Mouse (Mus musculus): ENCODE measurements at regions not wholly inside any gene's neighbourhood (a gene's known extent, or its start where the extent isn't known, plus 50 kb on each side); places are given as distances from the start of the nearest gene placed in this dataset.

DNA sequence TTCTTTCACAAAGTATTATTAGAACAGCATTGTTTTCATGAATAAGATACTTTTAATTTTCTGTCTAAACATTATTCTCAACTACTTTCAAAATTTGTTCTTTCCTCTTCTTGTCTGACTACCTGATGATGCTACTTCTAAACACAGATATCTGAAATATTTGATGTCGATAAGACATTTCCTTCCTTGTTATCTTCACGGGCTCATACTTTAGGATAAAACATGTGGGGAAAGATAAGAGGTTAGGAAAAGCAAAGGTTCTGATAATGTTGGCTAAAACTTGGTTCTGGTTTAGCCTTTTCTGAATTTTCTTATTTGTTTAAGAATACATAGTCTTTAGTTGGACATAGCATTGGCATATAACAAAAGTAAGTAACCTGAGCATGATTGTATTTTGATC lies 630.3 kb upstream of the Mdga2 start:
- no peak overlapping the region for H3K4me3 ChIP-seq (ENCODE audit: insufficient read depth in 1 of 2, low read depth in 1 of 2, low read length in 2 of 2, poor library complexity in 1 of 2, severe bottlenecking in 1 of 2)
- DNase-seq (ENCODE audit: low read depth, low spot score), result no peak
- no peaks in the 10 kb centered on the region for H3K4me1 ChIP-seq (ENCODE audit: control insufficient read depth in 2 of 2, insufficient read depth in 2 of 2, low read length in 2 of 2, poor library complexity in 1 of 2)
- H3K9ac ChIP-seq (ENCODE audit: insufficient read depth, low read depth, low read length, poor library complexity, severe bottlenecking), result no peak overlapping the region
- no peak overlapping the region for H3K27ac ChIP-seq (ENCODE audit: insufficient read depth, low read depth, low read length, poor library complexity, severe bottlenecking)
- in situ Hi-C loops (cut with MboI; ENCODE audit: low sequenced_read_pairs in 2 of 2, unreplicated experiment in 2 of 2), result no loop called here
- TF ChIP-seq ZNF384 (IDR thresholded peaks at IDR 0.05; ENCODE audit: low read depth, low read length) (no peak), HCFC1 (IDR thresholded peaks at IDR 0.05; ENCODE audit: borderline replicate concordance, insufficient read depth, low read length) (no peak), CHD2 (IDR thresholded peaks at IDR 0.05; ENCODE audit: low read depth, low read length) (no peak), MAFK (IDR thresholded peaks at IDR 0.05; ENCODE audit: insufficient read depth, low read depth, low read length) (no peak), ZC3H11A (IDR thresholded peaks at IDR 0.05; ENCODE audit: borderline replicate concordance, low read depth, low read length) (no peak)
- no peaks in the 10 kb centered on the region for H3K36me3 ChIP-seq (ENCODE audit: control insufficient read depth, insufficient read depth, low read length, poor library complexity, severe bottlenecking)
- no peaks in the 10 kb centered on the region for H3K9me3 ChIP-seq (ENCODE audit: control insufficient read depth, insufficient read depth, low read depth, low read length)

DNA sequence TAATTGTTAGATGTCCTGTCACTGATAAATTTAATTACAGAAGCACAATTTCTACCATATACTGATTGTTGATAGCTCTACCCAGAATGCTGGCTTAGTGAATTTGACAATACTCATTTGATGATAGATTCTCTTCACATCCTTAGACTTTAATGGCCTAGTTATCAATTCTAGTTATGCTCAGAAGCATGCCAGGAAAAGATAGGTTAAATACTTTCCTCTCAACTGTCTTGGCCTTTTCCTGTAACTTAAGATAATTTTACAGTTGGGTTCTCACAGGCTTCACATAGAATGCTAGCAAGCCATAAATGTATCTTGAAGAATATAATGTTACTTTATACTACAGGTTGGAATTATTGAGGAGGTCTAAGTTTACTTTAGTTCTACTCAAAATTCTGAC lies 625.2 kb upstream of the Mdga2 start:
- Histone ChIP-seq H3K27ac (ENCODE audit: insufficient read depth, low read depth, low read length, poor library complexity, severe bottlenecking) (no peak overlapping the region), H3K4me3 (ENCODE audit: insufficient read depth in 1 of 2, low read depth in 1 of 2, low read length in 2 of 2, poor library complexity in 1 of 2, severe bottlenecking in 1 of 2) (no peak overlapping the region), H3K9me3 (ENCODE audit: control insufficient read depth, insufficient read depth, low read depth, low read length) (no peaks in the 10 kb centered on the region), H3K9ac (ENCODE audit: insufficient read depth, low read depth, low read length, poor library complexity, severe bottlenecking) (no peak overlapping the region), H3K4me1 (ENCODE audit: control insufficient read depth in 2 of 2, insufficient read depth in 2 of 2, low read length in 2 of 2, poor library complexity in 1 of 2) (no peaks in the 10 kb centered on the region), H3K36me3 (ENCODE audit: control insufficient read depth, insufficient read depth, low read length, poor library complexity, severe bottlenecking) (no peaks in the 10 kb centered on the region)
- DNase-seq (ENCODE audit: low read depth, low spot score), result no peak
- TF ChIP-seq ZNF384 (IDR thresholded peaks at IDR 0.05; ENCODE audit: low read depth, low read length) (no peak), ZC3H11A (IDR thresholded peaks at IDR 0.05; ENCODE audit: borderline replicate concordance, low read depth, low read length) (no peak), HCFC1 (IDR thresholded peaks at IDR 0.05; ENCODE audit: borderline replicate concordance, insufficient read depth, low read length) (no peak), CHD2 (IDR thresholded peaks at IDR 0.05; ENCODE audit: low read depth, low read length) (no peak), MAFK (IDR thresholded peaks at IDR 0.05; ENCODE audit: insufficient read depth, low read depth, low read length) (no peak)
- in situ Hi-C loops (cut with MboI; ENCODE audit: low sequenced_read_pairs in 2 of 2, unreplicated experiment in 2 of 2), result no loop called here

DNA sequence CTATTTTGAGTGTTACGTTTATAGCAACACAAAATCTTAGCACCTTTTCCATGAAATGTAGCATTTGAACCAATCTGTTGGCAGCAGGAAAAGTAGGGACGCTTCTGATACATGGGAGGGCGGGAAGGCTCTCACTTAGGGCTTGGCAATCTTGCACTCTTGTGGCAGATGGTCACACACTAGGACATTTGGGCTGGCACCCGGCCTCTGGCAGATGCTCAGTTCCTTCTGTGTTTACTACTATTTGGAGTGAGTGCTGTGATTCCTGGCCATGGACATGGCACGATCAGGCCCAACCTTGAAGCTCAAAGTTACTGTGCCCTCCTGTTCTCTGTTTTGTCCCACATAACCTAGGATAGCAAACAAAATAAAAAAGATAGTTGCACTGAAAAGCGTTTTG lies 581.9 kb upstream of the Mdga2 start:
- Histone ChIP-seq H3K4me3 (ENCODE audit: insufficient read depth in 1 of 2, low read depth in 1 of 2, low read length in 2 of 2, poor library complexity in 1 of 2, severe bottlenecking in 1 of 2) (no peak overlapping the region), H3K9me3 (ENCODE audit: control insufficient read depth, insufficient read depth, low read depth, low read length) (no peaks in the 10 kb centered on the region), H3K27ac (ENCODE audit: insufficient read depth, low read depth, low read length, poor library complexity, severe bottlenecking) (no peak overlapping the region), H3K9ac (ENCODE audit: insufficient read depth, low read depth, low read length, poor library complexity, severe bottlenecking) (no peak overlapping the region), H3K4me1 (ENCODE audit: control insufficient read depth in 2 of 2, insufficient read depth in 2 of 2, low read length in 2 of 2, poor library complexity in 1 of 2) (no peaks in the 10 kb centered on the region), H3K36me3 (ENCODE audit: control insufficient read depth, insufficient read depth, low read length, poor library complexity, severe bottlenecking) (no peaks in the 10 kb centered on the region)
- no peak for DNase-seq (ENCODE audit: low read depth, low spot score)
- TF ChIP-seq CHD2 (IDR thresholded peaks at IDR 0.05; ENCODE audit: low read depth, low read length), result no peak
- TF ChIP-seq ZNF384 (IDR thresholded peaks at IDR 0.05; ENCODE audit: low read depth, low read length), result no peak
- TF ChIP-seq ZC3H11A (IDR thresholded peaks at IDR 0.05; ENCODE audit: borderline replicate concordance, low read depth, low read length), result no peak
- TF ChIP-seq MAFK (IDR thresholded peaks at IDR 0.05; ENCODE audit: insufficient read depth, low read depth, low read length), result no peak
- TF ChIP-seq HCFC1 (IDR thresholded peaks at IDR 0.05; ENCODE audit: borderline replicate concordance, insufficient read depth, low read length), result no peak
- in situ Hi-C loops (cut with MboI; ENCODE audit: low sequenced_read_pairs in 2 of 2, unreplicated experiment in 2 of 2), result no loop called here

DNA sequence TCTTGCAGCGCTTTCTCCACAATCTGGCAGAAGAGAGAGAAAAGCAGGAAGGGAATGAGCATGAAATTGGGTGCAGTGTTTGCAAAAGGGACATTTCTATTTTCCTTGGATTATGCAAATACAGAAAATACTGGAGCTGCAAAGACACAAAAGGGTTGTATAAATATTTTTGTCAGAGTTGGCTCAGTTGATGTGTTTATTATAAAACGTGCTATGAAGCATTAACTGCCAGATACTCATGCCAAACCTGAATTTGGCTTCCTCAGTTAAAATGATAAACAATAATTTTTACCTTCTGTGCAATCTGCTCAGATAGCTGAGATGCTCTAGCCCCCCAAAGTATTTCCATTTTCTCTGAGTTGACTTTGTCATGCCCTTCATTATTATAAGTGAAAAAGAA lies 577.4 kb upstream of the Mdga2 start:
- in situ Hi-C loops (cut with MboI; ENCODE audit: low sequenced_read_pairs in 2 of 2, unreplicated experiment in 2 of 2), result no loop called here

More for the DNA sequence above, 577.4 kb upstream of the Mdga2 start:
- H3K4me1 ChIP-seq (ENCODE audit: control insufficient read depth in 2 of 2, insufficient read depth in 2 of 2, low read length in 2 of 2, poor library complexity in 1 of 2), result no peaks in the 10 kb centered on the region
- TF ChIP-seq CHD2 (IDR thresholded peaks at IDR 0.05; ENCODE audit: low read depth, low read length) (no peak), ZC3H11A (IDR thresholded peaks at IDR 0.05; ENCODE audit: borderline replicate concordance, low read depth, low read length) (no peak), MAFK (IDR thresholded peaks at IDR 0.05; ENCODE audit: insufficient read depth, low read depth, low read length) (no peak), HCFC1 (IDR thresholded peaks at IDR 0.05; ENCODE audit: borderline replicate concordance, insufficient read depth, low read length) (no peak)
- no peak overlapping the region for H3K9ac ChIP-seq (ENCODE audit: insufficient read depth, low read depth, low read length, poor library complexity, severe bottlenecking)
- no peaks in the 10 kb centered on the region for H3K36me3 ChIP-seq (ENCODE audit: control insufficient read depth, insufficient read depth, low read length, poor library complexity, severe bottlenecking)
- no peak overlapping the region for H3K27ac ChIP-seq (ENCODE audit: insufficient read depth, low read depth, low read length, poor library complexity, severe bottlenecking)
- no peaks in the 10 kb centered on the region for H3K9me3 ChIP-seq (ENCODE audit: control insufficient read depth, insufficient read depth, low read depth, low read length)
- DNase-seq (ENCODE audit: low read depth, low spot score), result no peak
- H3K4me3 ChIP-seq (ENCODE audit: insufficient read depth in 1 of 2, low read depth in 1 of 2, low read length in 2 of 2, poor library complexity in 1 of 2, severe bottlenecking in 1 of 2), result no peak overlapping the region
